Mouse (Mus musculus) myocyte (in vitro differentiated cells): ENCODE measurements around the gene Gpatch1.

Source experiments
- E2F4 ChIP-seq: IDR thresholded peaks from one replicate; pipeline ENCODE4 v1.6.1; 2011; ENCODE audit warnings: mild to moderate bottlenecking, control low read depth, moderate library complexity; ENCODE audit not compliant: insufficient read depth
- MAX ChIP-seq: IDR thresholded peaks from one replicate; pipeline ENCODE4 v1.6.1; 2011; ENCODE audit warnings: low read depth, mild to moderate bottlenecking, control low read depth

GRCm38 (mm10) chr7:35278933-35279332 is 39.3 kb downstream of the Gpatch1 start:
- TF ChIP-seq E2F4 = no peak
- TF ChIP-seq MAX = no peak
